Comparison of ENCODE assay signal across 11 mouse cellular contexts in genomic region chr8:113985471-113985870, GRCm38 (mm10).
DNase-seq lines count a peak whose midpoint lies in the region; ATAC-seq lines count a peak whose summit lies in the region.
"Had no signal": no experiment of that assay in that cellular context is flagged by ENCODE, and none has a peak within 500 bp of the region (broad histone marks: within the 10 kb centered on the region; RNA-seq: fewer than 3 reads in every experiment).

No protein-coding gene starts in this region.

- no peak overlapping the region for H3K4me3 ChIP-seq in embryonic facial prominence, embryonic 13.5 days
- no peak overlapping the region for H3K4me3 ChIP-seq in lung, embryonic 15.5 days
- H3K4me3 ChIP-seq: erythroblast, embryonic 14.5 days; midbrain, embryonic 10.5 days had no signal

- H3K36me3 ChIP-seq in embryonic facial prominence, embryonic 13.5 days: no peaks in the 10 kb centered on the region
- H3K36me3 ChIP-seq in lung, embryonic 15.5 days: no peaks in the 10 kb centered on the region
- H3K36me3 ChIP-seq: midbrain, embryonic 10.5 days had no signal

- H3K4me2 ChIP-seq in embryonic facial prominence, embryonic 13.5 days: peak overlapping the region; percentile 26
- peak overlapping the region; percentile 2; the same call in 1 of the 2 replicates for H3K4me2 ChIP-seq in lung, embryonic 15.5 days

- peak; percentile 26 to 46 for DNase-seq in heart, adult 9 months (ENCODE audit: low spot score in 2 of 2)
- no peak for DNase-seq in heart, postnatal 25 days (ENCODE audit: low spot score)
- DNase-seq in cerebellum, postnatal 10 days: no peak
- DNase-seq in testis, postnatal 10 days (ENCODE audit: low spot score): no peak
- no peak for DNase-seq in gastrocnemius, postnatal 10 days

- H3K4me1 ChIP-seq in embryonic facial prominence, embryonic 13.5 days: peaks cover 32% of the 10 kb centered on the region
- H3K4me1 ChIP-seq in lung, embryonic 15.5 days: peaks cover 8% of the 10 kb centered on the region; the same call in 1 of the 2 replicates

- no peaks in the 10 kb centered on the region for H3K9me3 ChIP-seq in embryonic facial prominence, embryonic 13.5 days
- H3K9me3 ChIP-seq in lung, embryonic 15.5 days: no peaks in the 10 kb centered on the region
- H3K9me3 ChIP-seq: midbrain, embryonic 10.5 days had no signal

- intact Hi-C loops in heart, postnatal 25 days (cut with DNase I): loop anchor here (1.0 to 2.0 kb wide), 2 partner anchors 135 to 321 kb away; no protein-coding TSS in a partner anchor

- 24% methylated on average over 11 of the region's 11 CpGs for WGBS in embryonic facial prominence, embryonic 13.5 days
- WGBS in lung, embryonic 15.5 days: 28% methylated on average over 11 of the region's 11 CpGs

- no peak overlapping the region for H3K27ac ChIP-seq in embryonic facial prominence, embryonic 13.5 days
- no peak overlapping the region for H3K27ac ChIP-seq in lung, embryonic 15.5 days
- H3K27ac ChIP-seq: midbrain, embryonic 10.5 days had no signal

- H3K9ac ChIP-seq in embryonic facial prominence, embryonic 13.5 days: no peak overlapping the region
- no peak overlapping the region for H3K9ac ChIP-seq in lung, embryonic 15.5 days

- peak; percentile 60 for ATAC-seq in CD4-positive, CD25-positive, alpha-beta regulatory T cell, adult 4 months
- ATAC-seq in embryonic facial prominence, embryonic 13.5 days (ENCODE audit: insufficient number of reproducible peaks, insufficient read depth, low FRiP score, low TSS enrichment, low read depth): no peak
- ATAC-seq in lung, embryonic 15.5 days (ENCODE audit: borderline replicate concordance, extremely low read depth, low FRiP score, low TSS enrichment): no peak

- peaks cover 26% of the 10 kb centered on the region for H3K27me3 ChIP-seq in embryonic facial prominence, embryonic 13.5 days
- H3K27me3 ChIP-seq in lung, embryonic 15.5 days: peaks cover 5% of the 10 kb centered on the region; the same call in 1 of the 2 replicates
- H3K27me3 ChIP-seq: CH12.LX had no signal

Comparison
In these comparisons a context has a peak if more than half of its experiments do, and no peak if none do; other contexts are left out.
1. DNase-seq: peak in heart, adult 9 months (2 of 2); none in heart, postnatal 25 days (single experiment), cerebellum, postnatal 10 days (0 of 2), testis, postnatal 10 days (single experiment) and gastrocnemius, postnatal 10 days (single experiment).